Mouse (Mus musculus): ENCODE results near the gene Hacl1. TPM values are rescaled to one million over a fixed set of nuclear protein-coding genes. Genes with fewer than 3 reads are reported as not detected.

Gene Hacl1
- polyA plus RNA-seq (2017; shearing (Covaris generic)) = 10 to 100 TPM; 33.3 to 37.9 TPM

DNA sequence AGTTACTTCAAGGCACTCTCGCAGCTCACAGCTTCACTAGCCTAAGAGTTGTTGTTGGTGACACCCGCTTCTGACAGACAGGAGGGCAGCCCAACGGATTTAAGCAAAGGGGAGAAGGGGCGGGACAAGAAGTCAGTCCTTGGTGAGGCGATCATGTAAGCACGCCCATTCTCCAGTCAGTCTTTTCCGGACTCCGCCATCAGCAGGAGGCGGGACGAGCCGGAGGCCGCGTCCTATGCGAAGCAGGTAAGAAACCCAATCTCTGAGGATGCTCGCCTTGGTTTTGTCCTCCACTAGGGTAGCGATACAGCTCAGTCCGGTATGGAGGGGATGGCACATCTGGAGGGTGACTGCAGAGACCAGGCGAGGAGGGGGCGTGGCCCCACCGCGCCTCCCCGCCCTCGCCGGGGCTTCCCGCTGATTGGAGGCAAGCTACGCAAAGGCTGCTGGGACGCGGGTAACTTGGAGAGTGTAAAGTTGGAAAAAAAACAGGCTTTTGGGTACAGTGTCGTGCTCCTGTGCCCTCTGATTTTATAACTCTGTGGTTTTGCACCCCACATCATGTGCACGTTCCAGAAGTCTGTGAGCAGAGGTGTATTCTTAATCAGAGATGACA, at the start of gene Hacl1, which contains the start of gene Btd:
Gene Hacl1 (minus strand): TSS at position 397 of the 616 bp plus-strand sequence.
Gene Btd (plus strand): TSS at position 139 of the 616 bp plus-strand sequence.
- ATAC-seq = peak; percentile 95

DNA sequence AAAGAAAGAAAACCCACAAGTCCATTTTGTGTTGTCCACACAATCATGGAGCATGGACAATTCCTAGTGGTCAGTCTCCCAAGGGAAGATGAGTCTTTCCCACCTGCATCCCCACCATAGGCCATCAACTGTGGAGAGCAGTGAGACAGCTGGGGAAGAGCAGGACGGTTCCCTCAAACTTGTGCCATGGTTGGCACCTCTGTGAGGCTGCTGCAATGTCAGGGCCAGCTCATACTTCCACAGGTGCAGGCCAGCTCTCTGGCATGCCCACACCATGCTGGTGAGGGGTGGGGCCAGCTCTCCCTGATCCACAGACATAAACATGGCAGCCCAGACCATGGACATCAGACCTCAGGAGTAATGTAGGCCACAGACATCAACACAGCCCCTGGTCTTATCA, 45.1 kb upstream of the Hacl1 start:
- ATAC-seq = no peak

DNA sequence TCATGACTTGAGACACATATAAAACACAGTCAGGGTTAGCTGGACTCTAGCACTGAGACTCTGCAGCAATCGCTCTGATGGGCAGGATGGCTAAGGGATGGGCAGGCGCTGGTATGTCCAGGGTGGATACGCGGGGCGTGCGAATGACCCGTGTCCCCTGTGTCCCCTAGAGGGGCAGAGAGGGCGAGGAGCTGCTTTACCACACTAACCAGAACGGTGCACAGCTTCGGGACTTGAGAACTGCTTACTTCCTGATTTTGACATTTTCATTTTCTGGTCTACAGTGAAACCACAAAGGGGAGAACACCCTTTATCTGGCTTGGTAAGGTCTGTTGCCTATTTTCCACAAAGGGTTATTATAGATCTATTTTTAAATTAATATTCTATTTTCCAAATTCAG, 44.6 kb upstream of the Hacl1 start:
- peak; percentile 59 for ATAC-seq

DNA sequence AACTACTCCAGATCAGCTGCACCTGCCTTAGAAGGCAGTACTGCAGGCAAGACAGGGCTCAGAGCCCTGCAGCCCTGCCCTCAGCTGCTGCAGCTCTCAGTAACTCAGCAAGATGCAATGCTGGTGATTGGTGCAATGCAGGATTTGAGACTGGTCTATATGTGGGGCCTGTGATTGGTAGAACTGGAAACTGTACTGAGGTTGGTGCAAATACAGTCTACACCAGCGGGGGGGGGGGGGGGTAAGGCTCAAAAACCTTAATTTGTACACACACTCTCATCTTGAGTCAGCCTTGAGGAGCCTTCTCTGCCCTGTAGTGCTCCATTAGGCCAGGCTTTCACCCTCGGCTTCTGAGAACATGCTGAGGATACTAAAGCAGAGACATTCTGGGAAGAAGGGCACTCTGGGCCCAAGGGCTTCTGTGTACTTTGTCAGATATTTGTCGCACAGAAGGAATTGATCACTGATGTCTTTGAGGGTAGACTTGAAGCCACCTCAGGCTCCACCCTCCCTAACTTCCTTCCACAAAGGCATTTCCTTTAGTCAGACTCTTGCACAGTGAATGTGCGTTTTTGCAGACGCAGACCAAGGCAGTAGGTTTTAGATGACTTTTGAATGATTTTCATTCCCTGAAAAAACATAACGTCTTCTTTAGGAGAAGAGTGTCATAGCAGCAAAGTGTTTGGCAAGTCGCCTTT, 43.4 kb upstream of the Hacl1 start:
- peak; percentile 72 for ATAC-seq

DNA sequence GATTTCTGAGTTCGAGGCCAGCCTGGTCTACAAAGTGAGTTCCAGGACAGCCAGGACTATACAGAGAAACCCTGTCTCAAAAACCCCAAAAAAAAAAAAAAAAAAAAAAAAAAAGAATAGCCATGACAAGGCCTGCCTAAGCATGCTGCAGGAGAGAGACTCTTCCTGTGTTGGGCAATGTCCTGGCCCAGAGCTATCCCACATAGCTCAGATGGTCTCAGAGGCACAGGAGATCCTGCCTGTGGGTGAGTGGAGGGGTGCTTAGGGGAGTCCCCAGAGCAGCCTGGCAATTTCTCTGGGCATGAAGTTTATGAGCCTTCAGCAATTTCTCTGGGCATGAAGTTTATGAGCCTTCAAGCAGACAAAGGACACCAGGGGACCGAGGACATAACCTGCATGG, 42.5 kb upstream of the Hacl1 start:
- ATAC-seq = no peak

DNA sequence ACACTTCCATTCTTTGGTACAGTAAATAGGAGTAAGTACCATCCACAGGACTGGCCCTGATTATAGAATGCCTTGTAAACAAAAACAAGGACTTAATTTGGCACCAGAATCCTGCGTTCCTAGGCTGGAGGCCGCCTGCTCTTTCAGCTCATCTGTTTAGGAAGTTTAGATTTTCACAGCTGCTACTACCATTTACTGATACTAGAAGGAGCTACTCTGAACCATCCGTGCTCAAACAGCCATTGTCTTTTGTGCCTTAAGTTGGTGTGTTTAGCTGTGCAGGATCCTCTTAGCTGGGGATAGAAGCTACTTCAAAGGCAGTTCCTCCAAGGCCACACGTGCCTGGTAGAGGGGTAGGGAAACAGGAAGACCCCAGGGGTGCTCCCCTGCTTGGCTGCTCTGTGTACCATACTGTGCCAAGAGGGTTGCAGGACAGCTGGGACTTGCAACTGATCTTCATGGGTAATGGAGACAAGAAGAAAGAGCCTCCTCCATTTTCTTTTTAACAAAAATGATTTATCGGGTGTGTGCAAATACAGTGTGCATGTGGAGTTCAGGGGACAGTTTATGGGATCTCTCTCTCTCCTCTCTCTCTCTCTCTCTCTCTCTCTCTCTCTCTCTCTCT, 41.0 kb upstream of the Hacl1 start:
- no peak for ATAC-seq

DNA sequence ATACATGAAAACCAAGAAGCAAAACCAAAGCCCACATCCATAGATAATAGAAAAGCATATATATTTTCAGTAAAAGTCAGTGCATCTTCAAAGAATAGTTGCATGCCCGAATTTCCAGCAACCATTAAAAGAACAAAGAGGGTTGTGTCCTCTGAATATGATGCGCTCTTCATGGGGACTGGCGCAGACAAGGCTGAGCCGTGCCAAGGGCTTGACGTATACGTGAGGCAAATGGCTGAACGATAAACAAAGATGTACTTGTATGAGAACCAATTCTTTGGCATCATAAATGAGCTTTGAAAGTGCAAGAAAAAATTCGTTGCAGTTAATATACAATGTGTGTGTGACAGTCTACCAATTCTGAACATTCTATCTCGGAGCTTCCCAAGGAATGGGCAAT, 40.2 kb upstream of the Hacl1 start:
- ATAC-seq = no peak

DNA sequence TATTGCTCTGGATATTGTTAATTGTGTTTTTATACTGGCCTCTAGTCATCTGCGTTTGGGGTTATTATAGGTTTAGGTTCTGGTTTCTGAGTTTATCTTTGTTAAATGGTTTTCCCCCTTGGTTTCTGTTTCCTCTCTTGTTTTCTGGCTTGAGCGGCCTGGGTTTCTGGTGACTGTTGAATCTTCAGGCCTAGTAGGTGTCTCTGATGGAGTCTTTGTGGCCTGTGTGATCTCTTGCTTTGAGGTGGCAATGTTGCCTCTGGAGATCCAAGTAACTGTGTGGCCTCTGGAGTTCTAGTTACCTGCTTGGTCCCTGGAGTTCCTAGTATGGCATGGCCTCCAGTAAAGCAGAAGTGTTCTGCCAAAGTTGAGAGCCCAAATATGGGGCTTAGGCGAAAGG, 39.6 kb upstream of the Hacl1 start:
- no peak for ATAC-seq

DNA sequence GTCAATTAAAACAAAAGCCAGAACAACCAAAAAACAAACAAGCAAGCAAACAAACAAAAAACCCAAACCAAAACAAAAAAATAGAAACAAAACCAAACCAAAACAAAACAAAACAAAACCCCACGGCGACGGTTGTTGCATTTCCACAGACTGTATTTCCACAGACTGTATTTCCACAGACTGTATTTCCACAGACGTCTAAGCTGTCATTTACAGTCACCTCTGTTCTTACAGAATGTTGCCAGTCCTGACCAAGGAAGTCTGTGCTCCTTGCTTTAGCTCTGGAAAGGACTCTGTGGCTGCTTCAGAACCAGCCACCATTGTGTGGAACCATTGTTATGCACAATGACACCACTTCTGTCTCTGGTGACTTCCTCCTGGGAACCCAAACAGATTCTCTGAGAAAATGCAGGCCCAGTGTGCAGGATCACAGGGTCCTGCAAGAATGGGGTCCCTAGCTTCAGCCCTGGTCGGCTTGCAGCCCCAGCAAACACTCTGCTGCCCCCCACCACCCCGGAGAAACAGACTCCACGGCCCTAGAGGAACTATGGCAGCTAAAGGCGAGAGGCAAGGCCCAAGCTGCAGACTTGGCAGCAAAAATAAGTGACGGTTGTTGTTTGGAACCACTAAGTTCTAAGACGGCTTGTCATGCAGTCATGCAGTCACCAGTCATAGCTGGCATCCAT, 30.7 kb upstream of the Hacl1 start:
- ATAC-seq = no peak

DNA sequence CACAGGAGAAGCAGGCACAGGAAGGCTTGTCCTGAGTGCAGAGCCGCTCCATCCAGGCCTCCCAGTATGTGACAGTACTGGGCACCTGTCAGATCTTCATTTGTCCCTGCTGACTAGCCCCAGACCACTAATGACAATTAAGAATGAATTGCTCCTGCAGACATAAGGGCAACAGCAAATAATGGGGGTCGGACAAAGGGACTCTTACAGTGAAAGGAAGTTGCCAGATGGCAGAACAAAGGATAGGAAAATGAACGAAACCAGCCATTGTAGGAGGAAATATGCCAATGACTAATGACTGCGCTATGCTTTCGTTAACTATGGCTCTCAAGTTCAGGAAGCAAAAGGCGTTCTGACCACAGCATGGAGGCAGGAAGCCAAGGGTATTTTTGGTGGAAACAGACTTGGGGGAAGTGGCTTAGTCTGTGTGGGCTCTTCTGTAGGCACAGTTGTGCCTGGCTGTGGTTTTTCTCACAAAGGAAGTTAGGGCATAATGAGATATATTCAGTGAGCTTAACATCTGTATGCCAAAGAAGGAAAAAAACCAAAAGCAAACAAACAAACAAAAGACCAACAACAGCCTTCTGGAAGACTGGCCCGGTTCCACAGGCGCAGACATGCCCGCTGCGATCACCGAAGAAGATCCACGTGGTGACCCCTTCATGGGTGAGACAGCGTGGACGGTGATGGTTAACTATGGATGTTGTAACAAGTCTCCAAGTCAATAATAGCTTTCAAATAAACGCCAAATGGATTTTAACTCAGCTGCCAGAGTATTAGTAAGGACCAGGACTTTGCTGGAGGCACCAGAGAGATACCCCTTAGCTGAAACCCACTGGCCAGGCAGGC, 28.8 kb upstream of the Hacl1 start:
- ATAC-seq = peak; percentile 89

DNA sequence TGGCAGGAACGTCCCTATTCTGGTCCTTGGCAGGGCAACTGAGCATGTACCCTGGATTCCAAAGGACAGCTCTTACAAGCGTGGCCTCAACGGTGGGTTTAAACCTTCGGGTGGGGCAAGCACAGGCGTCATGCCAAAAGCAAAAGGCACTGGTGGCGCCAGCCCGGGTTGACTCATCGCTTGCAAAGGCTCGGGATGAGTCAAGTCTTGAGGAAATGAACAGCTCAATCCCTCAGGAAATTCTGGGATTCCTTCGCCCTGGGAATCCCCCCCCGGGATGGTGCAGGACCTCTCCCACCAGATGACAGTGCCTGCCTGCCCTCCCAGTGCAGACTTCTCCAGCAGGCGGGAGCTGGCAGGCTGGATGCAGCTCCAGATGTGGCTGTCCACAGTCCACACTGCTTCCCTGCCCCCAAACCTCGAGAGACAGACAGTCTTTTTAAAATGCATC, 28.1 kb upstream of the Hacl1 start:
- no peak for ATAC-seq

DNA sequence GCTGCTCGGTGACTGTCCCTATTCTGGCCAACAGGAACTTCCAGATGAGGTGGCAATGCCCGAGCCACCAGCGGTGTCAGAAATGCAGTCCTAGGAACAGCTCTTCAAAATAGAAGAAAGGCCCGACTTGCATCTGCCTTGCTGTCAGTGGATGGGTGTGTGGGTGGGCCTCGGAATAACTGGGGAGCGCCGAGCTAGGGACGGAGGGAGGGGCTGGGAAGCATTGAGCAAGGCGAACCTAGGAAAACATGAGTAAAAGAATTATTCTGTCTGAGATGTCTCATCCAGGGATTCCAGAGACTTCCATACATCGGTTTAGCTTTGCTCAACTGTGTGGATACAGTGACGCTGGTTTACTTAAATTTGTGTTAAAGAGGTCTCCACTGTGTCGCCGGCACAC, 27.2 kb upstream of the Hacl1 start:
- no peak for ATAC-seq

DNA sequence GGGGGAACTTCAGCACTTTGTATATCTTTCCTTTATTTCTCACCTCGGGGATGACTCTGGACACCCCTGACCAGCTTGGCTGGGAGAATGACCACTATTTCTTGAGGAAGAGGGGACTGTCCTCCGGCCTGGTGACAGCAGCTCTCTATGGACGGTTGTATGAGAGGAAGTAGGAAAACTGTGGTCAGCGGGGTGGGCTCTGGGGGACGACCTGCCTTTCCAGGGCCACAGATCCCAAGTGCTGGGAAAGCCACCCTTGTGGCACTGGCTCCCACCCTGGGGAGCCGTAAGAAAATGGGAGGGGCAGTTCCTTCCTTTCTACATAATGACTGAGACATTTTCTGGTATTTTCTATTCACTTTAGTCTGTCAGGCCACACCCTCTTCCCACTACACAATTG, 26.7 kb upstream of the Hacl1 start:
- no peak for ATAC-seq

DNA sequence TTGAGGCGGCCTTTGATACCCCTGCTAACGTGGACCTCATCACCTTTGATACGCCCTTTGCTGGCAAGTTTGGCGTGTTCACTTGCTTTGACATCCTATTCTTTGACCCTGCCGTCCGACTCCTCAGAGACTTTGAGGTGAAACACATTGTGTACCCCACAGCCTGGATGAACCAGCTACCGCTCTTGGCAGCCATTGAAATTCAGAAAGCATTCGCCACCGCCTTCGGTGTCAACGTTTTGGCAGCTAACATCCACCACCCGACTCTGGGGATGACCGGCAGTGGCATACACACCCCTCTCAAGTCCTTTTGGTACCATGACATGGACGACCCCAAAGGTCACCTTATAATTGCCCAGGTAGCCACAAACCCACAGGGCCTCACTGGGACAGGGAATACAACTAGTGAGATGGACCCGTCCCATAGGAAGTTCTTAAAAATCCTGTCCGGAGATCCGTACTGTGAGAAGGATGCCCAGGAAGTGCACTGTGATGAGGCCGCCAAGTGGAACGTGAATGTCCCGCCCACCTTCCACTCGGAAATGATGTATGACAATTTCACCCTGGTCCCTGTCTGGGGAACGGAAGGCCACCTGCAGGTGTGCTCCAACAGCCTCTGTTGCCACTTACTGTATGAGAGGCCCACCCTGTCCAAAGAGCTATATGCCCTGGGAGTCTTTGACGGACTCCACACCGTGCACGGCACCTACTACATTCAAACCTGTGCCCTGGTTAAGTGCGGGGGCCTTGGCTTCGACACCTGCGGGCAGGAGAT, 26.0 kb upstream of the Hacl1 start:
- ATAC-seq = no peak

DNA sequence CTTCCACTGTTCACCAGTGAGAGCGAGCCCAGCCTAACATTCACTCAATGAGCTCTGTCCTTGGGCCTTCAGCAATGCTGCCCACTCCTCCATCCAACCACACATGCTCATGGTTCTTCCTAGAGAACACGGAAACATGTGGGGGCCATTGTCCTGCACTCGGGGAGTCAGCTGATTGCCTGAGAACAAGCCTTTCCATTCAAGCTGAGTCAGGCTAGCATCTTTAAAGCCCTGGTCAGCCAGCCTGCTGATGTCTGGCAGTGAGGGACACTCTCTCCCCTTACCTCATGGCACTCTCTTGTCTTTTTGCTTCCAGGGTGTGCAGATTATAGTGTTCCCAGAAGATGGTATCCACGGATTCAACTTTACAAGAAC, 24.5 kb upstream of the Hacl1 start:
- no peak for ATAC-seq

DNA sequence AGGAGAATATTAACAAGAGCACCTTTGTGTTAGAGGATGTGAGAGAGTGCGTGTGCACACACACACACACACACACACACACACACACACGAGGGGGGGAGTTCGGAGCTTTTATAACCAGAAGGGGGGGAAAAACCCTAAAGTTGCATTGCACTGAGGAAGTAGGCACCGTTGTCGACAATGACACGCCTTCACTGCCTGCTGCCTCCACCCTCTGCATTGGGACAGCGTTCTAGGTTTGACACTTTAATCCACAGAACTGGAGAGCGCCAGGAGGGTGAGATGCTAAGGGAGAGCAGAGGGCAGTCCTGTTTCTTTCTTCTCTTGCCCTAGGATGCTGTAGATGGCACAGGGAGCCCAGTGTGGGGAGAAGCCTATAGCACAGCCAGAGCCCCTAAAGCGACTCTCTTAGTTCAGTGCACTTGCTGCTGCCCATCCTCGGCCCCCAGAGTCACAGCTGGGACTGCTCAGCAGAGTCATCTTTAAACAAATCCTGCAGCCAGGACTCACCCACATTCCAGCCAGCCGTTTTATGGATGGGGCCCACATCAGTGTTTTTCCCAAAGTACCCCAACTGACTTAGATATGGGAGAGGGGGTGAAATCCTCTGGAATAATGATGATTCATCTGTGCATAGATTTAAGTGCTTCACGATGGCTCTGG, 23.9 kb upstream of the Hacl1 start:
- ATAC-seq = peak; percentile 66

DNA sequence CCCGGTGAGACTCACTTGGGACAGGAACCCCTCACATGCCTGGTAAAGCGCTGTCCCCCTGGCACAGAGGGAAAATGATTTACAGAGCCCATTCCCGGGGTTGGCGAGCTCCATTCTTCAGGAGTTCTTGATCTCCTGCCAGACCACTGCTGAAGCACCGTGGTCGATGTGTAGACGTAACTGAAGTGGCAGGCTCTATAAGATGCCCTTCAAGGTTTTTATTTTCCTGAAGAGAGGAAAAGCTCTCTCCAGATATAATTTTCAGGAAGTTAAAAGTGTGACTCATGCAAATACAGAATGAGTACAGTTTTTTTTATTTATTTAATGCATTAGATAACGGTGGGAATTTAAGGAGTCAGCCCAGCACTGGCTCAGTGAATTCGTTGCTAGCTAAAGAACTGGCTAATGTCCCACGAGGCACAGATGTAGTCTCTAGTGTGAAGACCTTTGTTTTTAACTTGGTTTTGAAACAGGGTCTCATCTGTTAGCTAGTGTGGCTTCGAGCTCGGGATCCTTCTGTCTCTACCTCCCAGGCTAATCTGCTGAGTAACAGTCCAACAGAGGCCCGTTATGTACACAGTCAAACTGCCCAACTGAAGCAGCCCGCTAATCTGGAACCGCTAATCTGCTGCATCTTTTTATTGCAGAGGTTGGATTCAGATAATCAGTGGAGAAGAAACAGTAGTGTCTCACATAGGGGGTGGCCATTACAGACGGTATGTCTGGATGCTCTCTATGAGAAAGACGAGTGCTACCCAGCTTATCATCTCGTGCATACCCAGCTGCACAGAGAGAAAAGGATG, 23.2 kb upstream of the Hacl1 start:
- no peak for ATAC-seq

DNA sequence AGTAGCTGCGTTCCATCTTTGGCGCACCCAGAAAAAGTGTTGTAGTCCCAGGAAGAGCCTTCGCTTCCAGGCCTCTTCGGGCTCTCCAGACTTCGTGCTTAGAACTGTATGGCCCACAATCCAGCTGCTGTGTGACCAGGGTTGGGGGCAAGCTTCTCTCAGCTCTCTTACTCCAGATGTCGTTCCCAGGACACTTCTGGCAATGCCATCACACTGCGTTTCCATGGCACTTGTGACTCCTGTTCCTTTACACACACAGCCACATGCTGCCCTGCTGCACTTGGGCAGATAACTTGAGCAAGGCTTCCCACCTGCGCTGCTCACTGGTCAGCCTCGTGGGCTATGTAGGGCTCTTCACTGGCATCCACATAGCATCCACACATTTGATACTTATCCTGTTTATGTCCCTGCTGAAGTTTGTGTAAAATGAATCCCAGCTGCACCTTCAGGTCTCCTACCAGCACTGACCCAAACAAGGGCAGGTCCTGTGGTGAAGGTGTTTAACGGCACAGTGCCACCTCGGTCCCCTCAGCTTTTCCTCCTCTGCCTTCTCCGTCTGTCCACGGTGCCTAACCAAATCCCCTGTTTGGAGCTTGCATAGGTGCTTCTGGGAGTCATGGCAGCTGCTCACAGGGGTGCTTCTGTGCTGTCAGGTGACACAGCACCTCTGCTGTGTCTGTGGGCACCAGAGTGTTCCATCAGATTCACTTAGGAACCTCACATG, 22.5 kb upstream of the Hacl1 start:
- no peak for ATAC-seq

DNA sequence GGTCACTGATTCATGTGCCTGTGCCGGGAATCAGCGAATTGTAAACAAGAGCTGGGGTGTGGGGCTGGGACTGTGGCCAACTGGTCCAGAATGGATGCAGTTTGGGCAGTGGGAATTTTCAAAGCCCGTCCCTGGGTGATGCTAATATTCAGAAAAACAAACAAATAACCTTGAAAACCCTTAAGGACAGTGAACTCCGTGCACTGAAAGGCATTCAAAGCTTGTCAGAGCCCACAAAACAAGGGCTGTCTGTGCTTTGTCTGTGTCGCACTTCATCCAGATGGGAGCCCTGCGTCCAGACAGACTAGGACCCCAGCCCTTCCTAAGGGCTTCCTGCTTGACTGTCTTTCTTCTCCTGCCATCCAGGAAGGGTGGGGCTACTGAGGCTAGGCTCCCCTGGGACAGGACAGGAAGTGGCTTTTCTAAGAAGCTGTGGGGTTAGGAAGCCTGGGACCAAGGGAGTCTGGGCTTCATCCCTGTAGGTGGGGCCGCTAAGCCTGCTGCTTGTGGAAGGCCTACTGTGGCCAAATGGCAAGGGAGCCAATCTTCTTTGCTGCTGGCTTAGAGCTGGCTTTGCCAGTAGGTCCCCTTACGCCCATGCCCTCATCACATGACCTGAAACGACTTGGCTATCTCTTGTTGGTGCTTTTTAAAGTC, 21.6 kb upstream of the Hacl1 start:
- peak; percentile 12 for ATAC-seq
